Mouse (Mus musculus) monocyte, adult 59 days (primary cell): ENCODE results near the gene Gm4450. TPM values are rescaled to one million over a fixed set of nuclear protein-coding genes. Genes with fewer than 3 reads are reported as not detected.

ENCODE experiments used
- total RNA-seq, 2 experiments: library from RNA; stranded (reverse); gene quantifications; one replicate each; pipeline ENCODE4 v1.2.4; 2023

The Gm4450 gene
- not detected for total RNA-seq

GRCm38 (mm10) chr3:98457026-98457425 is at the start of gene Gm4450:
Gene Gm4450, minus strand, starts transcription at chr3:98457126.

Other genes starting within 250 kb of the Gm4450 start
- gene Reg4, start 235.0 kb downstream of the Gm4450 start, total RNA-seq: not detected
- under 1 TPM; 0.15 to 0.37 TPM for gene Hmgcs2, start 176.7 kb downstream of the Gm4450 start, total RNA-seq
- gene Phgdh, start 117.1 kb downstream of the Gm4450 start, total RNA-seq: 1 to 10 TPM; 2.6 to 2.7 TPM
- not detected for gene Zfp697, start 74.7 kb downstream of the Gm4450 start, total RNA-seq
- gene Hsd3b4, start 53.4 kb upstream of the Gm4450 start, total RNA-seq: not detected
- not detected for gene Gm10681, start 131.7 kb upstream of the Gm4450 start, total RNA-seq
- not detected for gene Hsd3b5, start 173.1 kb upstream of the Gm4450 start, total RNA-seq